Mouse (Mus musculus) spleen, postnatal 36 days (tissue): Measurements from ENCODE around the gene D630003M21Rik.
A peak's percentile ranks its signal among the peaks of the same experiment; 100 is the strongest.

Source experiments
- DNase-seq, 2 experiments: peaks; one replicate each; pipeline ENCODE4 v3.0.0; 2022; ENCODE audit warnings: low spot score in 2 of 2, mixed read lengths in 1 of 2

D630003M21Rik gene

GRCm38 (mm10) chr2:158167496-158168205 lies 61.4 kb downstream of the D630003M21Rik start:
- DNase-seq = no peak

GRCm38 (mm10) chr2:158166628-158167027 lies 62.4 kb downstream of the D630003M21Rik start:
- peak; percentile 92 to 93 for DNase-seq

GRCm38 (mm10) chr2:158165776-158166175 lies 63.2 kb downstream of the D630003M21Rik start:
- no peak for DNase-seq

GRCm38 (mm10) chr2:158163034-158163433 lies 66.0 kb downstream of the D630003M21Rik start:
- no peak for DNase-seq

- peak; percentile 45 to 54 for DNase-seq
Observed at GRCm38 (mm10) chr2:158161761-158162160, 67.3 kb downstream of the D630003M21Rik start.

GRCm38 (mm10) chr2:158159376-158160235 lies 69.4 kb downstream of the D630003M21Rik start:
- DNase-seq = peak; percentile 44 to 56

GRCm38 (mm10) chr2:158157654-158158053 lies 71.4 kb downstream of the D630003M21Rik start:
- DNase-seq = no peak

GRCm38 (mm10) chr2:158156487-158156886 lies 72.5 kb downstream of the D630003M21Rik start:
- no peak for DNase-seq

GRCm38 (mm10) chr2:158155615-158156014 lies 73.4 kb downstream of the D630003M21Rik start:
- DNase-seq = no peak

GRCm38 (mm10) chr2:158155101-158155500 lies 73.9 kb downstream of the D630003M21Rik start:
- no peak for DNase-seq

- DNase-seq = no peak
Observed at GRCm38 (mm10) chr2:158154641-158155040, 74.4 kb downstream of the D630003M21Rik start.

- DNase-seq = peak; percentile 41 to 56
Observed at GRCm38 (mm10) chr2:158153728-158154343, 75.2 kb downstream of the D630003M21Rik start.

- DNase-seq = no peak
Observed at GRCm38 (mm10) chr2:158152685-158153309, 76.2 kb downstream of the D630003M21Rik start.

- DNase-seq = no peak
Observed at GRCm38 (mm10) chr2:158151077-158151476, 77.9 kb downstream of the D630003M21Rik start.

GRCm38 (mm10) chr2:158146971-158147370 lies 82.1 kb downstream of the D630003M21Rik start:
- DNase-seq = no peak

- peak; percentile 85 to 89 for DNase-seq
Observed at GRCm38 (mm10) chr2:158146223-158146622, 82.8 kb downstream of the D630003M21Rik start, which contains the start of gene Tgm2. Tgm2 (minus strand) TSS chr2:158146436.

GRCm38 (mm10) chr2:158145528-158146065 lies 83.4 kb downstream of the D630003M21Rik start:
- no peak for DNase-seq

GRCm38 (mm10) chr2:158144750-158145527 lies 84.1 kb downstream of the D630003M21Rik start:
- DNase-seq = no peak

- DNase-seq = no peak
Observed at GRCm38 (mm10) chr2:158144263-158144662, 84.8 kb downstream of the D630003M21Rik start.

- DNase-seq = no peak
Observed at GRCm38 (mm10) chr2:158143816-158144215, 85.2 kb downstream of the D630003M21Rik start.

- no peak for DNase-seq
Observed at GRCm38 (mm10) chr2:158142981-158143380, 86.0 kb downstream of the D630003M21Rik start.
